Mouse (Mus musculus): ENCODE measurements around the gene Mrgprb1. TPM values are rescaled to one million over a fixed set of nuclear protein-coding genes. Genes with fewer than 3 reads are reported as not detected.
"Not testable (repeated sequence)": the region's sequence is repeated elsewhere in the genome, so short reads cannot be mapped to it uniquely, and the experiment has no call there.

Gene Mrgprb1
- polyA plus RNA-seq (2012), result not detected in 2 replicates

DNA sequence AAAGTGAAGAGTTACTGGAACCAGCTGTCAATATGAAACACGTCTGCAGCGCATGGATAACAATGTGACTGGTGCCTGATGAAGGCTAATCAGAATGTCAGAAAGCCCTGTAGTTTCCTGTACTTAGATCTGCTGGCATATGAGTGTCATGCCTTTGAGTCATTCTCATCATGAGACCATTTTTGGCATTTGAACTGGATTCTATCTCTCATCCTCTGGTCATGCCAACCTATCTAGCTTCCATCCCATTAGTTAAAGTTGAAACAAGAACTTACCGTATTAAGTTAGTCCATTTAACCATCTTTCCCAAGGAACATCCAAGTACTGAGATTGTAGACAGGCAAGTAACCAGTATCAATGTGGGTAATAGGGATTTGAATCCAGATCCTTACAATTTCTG, at the start of gene Mrgprb1:
Gene Mrgprb1, minus strand, starts transcription at position 101 of the 400 bp plus-strand sequence.
- no peak for TF ChIP-seq GATA1 (IDR thresholded peaks at IDR 0.05; ENCODE audit: low read length)
- H3K4me1 ChIP-seq (ENCODE audit: control insufficient read depth), result no peaks in the 10 kb centered on the region
- peaks cover 2% of the 10 kb centered on the region; the same call in 1 of the 2 replicates for H3K9me3 ChIP-seq (ENCODE audit: control insufficient read depth, low read length)
- no peaks in the 10 kb centered on the region for H3K36me3 ChIP-seq (ENCODE audit: control insufficient read depth)
- no peaks in the 10 kb centered on the region for H3K27me3 ChIP-seq (ENCODE audit: control insufficient read depth)
- H3K4me3 ChIP-seq (replicated peaks), result no peak within 1 kb of the TSS

- H3K27me3 ChIP-seq (ENCODE audit: control insufficient read depth), result no peaks in the 10 kb centered on the region
- no peak for TF ChIP-seq GATA1 (IDR thresholded peaks at IDR 0.05; ENCODE audit: low read length)
- no peak within 1 kb of the TSS for H3K4me3 ChIP-seq (replicated peaks)
- peaks cover 3% of the 10 kb centered on the region for H3K9me3 ChIP-seq (ENCODE audit: control insufficient read depth, low read length)
- no peaks in the 10 kb centered on the region for H3K36me3 ChIP-seq (ENCODE audit: control insufficient read depth)
- no peaks in the 10 kb centered on the region for H3K4me1 ChIP-seq (ENCODE audit: control insufficient read depth)
Measured at GRCm38 (mm10) chr7:48499221-48499620, 43.1 kb upstream of the Mrgprb1 start, which contains the start of gene Mrgprx2. TSS of gene Mrgprx2 (minus strand) at chr7:48499321.

- peaks cover 3% of the 10 kb centered on the region for H3K9me3 ChIP-seq (ENCODE audit: control insufficient read depth, low read length)
Measured at GRCm38 (mm10) chr7:48436581-48436980, 19.6 kb downstream of the Mrgprb1 start.

GRCm38 (mm10) chr7:48435936-48436335, 20.2 kb downstream of the Mrgprb1 start:
- not testable (repeated sequence) for H3K4me1 ChIP-seq (ENCODE audit: control insufficient read depth); H3K27me3 ChIP-seq (ENCODE audit: control insufficient read depth); H3K36me3 ChIP-seq (ENCODE audit: control insufficient read depth); H3K4me3 ChIP-seq (replicated peaks); H3K9me3 ChIP-seq (ENCODE audit: control insufficient read depth, low read length)

More at GRCm38 (mm10) chr7:48436581-48436980, 19.6 kb downstream of the Mrgprb1 start:
- no peak for TF ChIP-seq GATA1 (IDR thresholded peaks at IDR 0.05; ENCODE audit: low read length)
- TF ChIP-seq TAL1 (IDR thresholded peaks at IDR 0.05; ENCODE audit: low read length), result no peak
- Histone ChIP-seq H3K27me3 (ENCODE audit: control insufficient read depth) (no peaks in the 10 kb centered on the region), H3K36me3 (ENCODE audit: control insufficient read depth) (no peaks in the 10 kb centered on the region), H3K4me3 (replicated peaks) (no peak overlapping the region), H3K4me1 (ENCODE audit: control insufficient read depth) (no peaks in the 10 kb centered on the region)

Other genes with a start within 250 kb of the Mrgprb1 start
- gene Mrgprb8, start 67.8 kb downstream of the Mrgprb1 start, polyA plus RNA-seq (2012), result 0.03 TPM in 1 of 2 replicates, not detected in the other
- not detected in 2 replicates for gene Mrgprx2, start 43.0 kb upstream of the Mrgprb1 start, polyA plus RNA-seq (2012)
- gene Mrgprb2, start 101.7 kb upstream of the Mrgprb1 start, polyA plus RNA-seq (2012), result not detected in 2 replicates
- gene Mrgprb3, start 187.5 kb upstream of the Mrgprb1 start, polyA plus RNA-seq (2012), result not detected in 2 replicates

Data from erythroblast, embryonic 14.5 days (primary cell).